Mouse (Mus musculus): ENCODE measurements around the gene Fkbp2.

GRCm38 (mm10) chr19:6955424-6955823, 24.9 kb downstream of the Fkbp2 start:
- no peak for TF ChIP-seq CTCF (IDR thresholded peaks at IDR 0.05; ENCODE audit: low read depth)
- TF ChIP-seq EP300 (optimal IDR thresholded peaks at IDR 0.05), result no peak
